Mouse (Mus musculus): ENCODE data around the gene Cd37. TPM values are rescaled to one million over a fixed set of nuclear protein-coding genes. Genes with fewer than 3 reads are reported as not detected.
"Not testable (repeated sequence)": the region's sequence is repeated elsewhere in the genome, so short reads cannot be mapped to it uniquely, and the experiment has no call there.

The Cd37 gene
- polyA plus RNA-seq, 1 experiment from 2014 or later = 1.2 TPM

- peaks cover 19% of the 10 kb centered on the region for H3K27me3 ChIP-seq
- not testable (repeated sequence) for ATAC-seq (ENCODE audit: low FRiP score); H3K9ac ChIP-seq; H3K4me3 ChIP-seq (replicated peaks); H3K27ac ChIP-seq; H3K4me1 ChIP-seq; H3K36me3 ChIP-seq (replicated peaks); H3K4me2 ChIP-seq; H3K9me3 ChIP-seq
- 82% methylated on average over 7 of the region's 7 CpGs for WGBS
Measured at GRCm38 (mm10) chr7:45255822-45256221, 16.9 kb upstream of the Cd37 start.

GRCm38 (mm10) chr7:45253806-45254205 is 14.9 kb upstream of the Cd37 start:
- Histone ChIP-seq H3K9me3 (no peaks in the 10 kb centered on the region), H3K9ac (no peak overlapping the region), H3K27me3 (peaks cover 10% of the 10 kb centered on the region; the same call in 1 of the 2 replicates), H3K4me2 (no peak overlapping the region), H3K27ac (no peak overlapping the region), H3K36me3 (replicated peaks) (no peaks in the 10 kb centered on the region), H3K4me1 (no peaks in the 10 kb centered on the region), H3K4me3 (replicated peaks) (no peak overlapping the region)
- ATAC-seq (ENCODE audit: low FRiP score) = no peak
- WGBS = 88% methylated on average over 8 of the region's 8 CpGs

- 33% methylated on average over 3 of the region's 3 CpGs for WGBS
- H3K4me2 ChIP-seq = no peak overlapping the region
- no peaks in the 10 kb centered on the region for H3K4me1 ChIP-seq
Measured at GRCm38 (mm10) chr7:45247666-45248065, 8.8 kb upstream of the Cd37 start.

GRCm38 (mm10) chr7:45241389-45241749 is 2.5 kb upstream of the Cd37 start:
- ATAC-seq (ENCODE audit: low FRiP score) = no peak
- no peak overlapping the region for H3K27ac ChIP-seq
- H3K4me1 ChIP-seq = peaks cover 10% of the 10 kb centered on the region
- no peak overlapping the region for H3K4me3 ChIP-seq (replicated peaks)
- peak overlapping the region; percentile 55 for H3K4me2 ChIP-seq
- H3K9me3 ChIP-seq = no peaks in the 10 kb centered on the region
- peaks cover 55% of the 10 kb centered on the region for H3K27me3 ChIP-seq
- no peak overlapping the region for H3K9ac ChIP-seq
- WGBS = 73% methylated on average over 6 of the region's 6 CpGs
- no peaks in the 10 kb centered on the region for H3K36me3 ChIP-seq (replicated peaks)

More at GRCm38 (mm10) chr7:45247666-45248065, 8.8 kb upstream of the Cd37 start:
- H3K9ac ChIP-seq = no peak overlapping the region
- no peak overlapping the region for H3K27ac ChIP-seq
- H3K9me3 ChIP-seq = no peaks in the 10 kb centered on the region
- H3K27me3 ChIP-seq = no peaks in the 10 kb centered on the region
- ATAC-seq (ENCODE audit: low FRiP score) = no peak
- H3K4me3 ChIP-seq (replicated peaks) = no peak overlapping the region
- no peaks in the 10 kb centered on the region for H3K36me3 ChIP-seq (replicated peaks)

- Histone ChIP-seq H3K9ac (peak within 1 kb of the TSS; percentile 38; the same call in 1 of the 2 replicates), H3K9me3 (no peaks in the 10 kb centered on the region), H3K4me1 (peaks cover 12% of the 10 kb centered on the region), H3K27me3 (peaks cover 59% of the 10 kb centered on the region), H3K4me3 (replicated peaks) (peak within 1 kb of the TSS; percentile 35), H3K4me2 (peak within 1 kb of the TSS; percentile 55), H3K27ac (no peak within 1 kb of the TSS), H3K36me3 (replicated peaks) (no peaks in the 10 kb centered on the region)
- 9% methylated on average over 47 of the region's 53 CpGs for WGBS
- 0 out of 2 replicates have a peak, but pooled peaks have one; percentile 23 for ATAC-seq (ENCODE audit: low FRiP score)
Measured at GRCm38 (mm10) chr7:45240633-45241388, 1.9 kb upstream of the Cd37 start, which contains the start of gene Slc6a16. Gene Slc6a16, plus strand, starts transcription at chr7:45241085.

- H3K27ac ChIP-seq = no peak overlapping the region
- H3K9ac ChIP-seq = no peak overlapping the region
- no peaks in the 10 kb centered on the region for H3K36me3 ChIP-seq (replicated peaks)
- WGBS = 71% methylated on average over 7 of the region's 7 CpGs
- no peaks in the 10 kb centered on the region for H3K9me3 ChIP-seq
- no peak for ATAC-seq (ENCODE audit: low FRiP score)
- H3K27me3 ChIP-seq = peaks cover 62% of the 10 kb centered on the region
- H3K4me1 ChIP-seq = peaks cover 19% of the 10 kb centered on the region
- H3K4me2 ChIP-seq = no peak overlapping the region
- H3K4me3 ChIP-seq (replicated peaks) = no peak overlapping the region; the same call in 1 of the 2 replicates
Measured at GRCm38 (mm10) chr7:45240109-45240508, 1.2 kb upstream of the Cd37 start.

- Histone ChIP-seq H3K36me3 (replicated peaks) (peaks cover 2% of the 10 kb centered on the region), H3K27ac (no peak overlapping the region), H3K4me1 (peaks cover 39% of the 10 kb centered on the region), H3K9ac (no peak overlapping the region), H3K4me2 (no peak overlapping the region), H3K4me3 (replicated peaks) (no peak overlapping the region), H3K9me3 (no peaks in the 10 kb centered on the region), H3K27me3 (peaks cover 66% of the 10 kb centered on the region)
- ATAC-seq (ENCODE audit: low FRiP score) = no peak
- 75% methylated on average over 17 of the region's 17 CpGs for WGBS
Measured at GRCm38 (mm10) chr7:45237747-45238699, 892 bp downstream of the Cd37 start.

GRCm38 (mm10) chr7:45235656-45236180 is 3.2 kb downstream of the Cd37 start:
- H3K27ac ChIP-seq = peak overlapping the region; percentile 56; the same call in 1 of the 2 replicates
- 28% methylated on average over 17 of the region's 17 CpGs for WGBS
- H3K4me2 ChIP-seq = peak overlapping the region; percentile 42
- H3K9me3 ChIP-seq = no peaks in the 10 kb centered on the region
- H3K36me3 ChIP-seq (replicated peaks) = peaks cover 25% of the 10 kb centered on the region
- H3K27me3 ChIP-seq = peaks cover 54% of the 10 kb centered on the region
- peaks cover 46% of the 10 kb centered on the region for H3K4me1 ChIP-seq
- peak overlapping the region; percentile 25 for H3K4me3 ChIP-seq (replicated peaks)
- H3K9ac ChIP-seq = 0 out of 2 replicates have a peak overlapping the region, but pooled peaks have one; percentile 21
- ATAC-seq (ENCODE audit: low FRiP score) = no peak; the same call in 1 of the 2 replicates

GRCm38 (mm10) chr7:45234922-45235571 is 3.9 kb downstream of the Cd37 start:
- H3K27ac ChIP-seq = peak overlapping the region; percentile 56
- peaks cover 44% of the 10 kb centered on the region for H3K4me1 ChIP-seq
- H3K9me3 ChIP-seq = no peaks in the 10 kb centered on the region
- H3K9ac ChIP-seq = 0 out of 2 replicates have a peak overlapping the region, but pooled peaks have one; percentile 21
- peak overlapping the region; percentile 25 for H3K4me3 ChIP-seq (replicated peaks)
- H3K36me3 ChIP-seq (replicated peaks) = peaks cover 25% of the 10 kb centered on the region
- peaks cover 47% of the 10 kb centered on the region for H3K27me3 ChIP-seq
- 4% methylated on average over 21 of the region's 21 CpGs for WGBS
- peak overlapping the region; percentile 42 for H3K4me2 ChIP-seq
- peak; percentile 76 for ATAC-seq (ENCODE audit: low FRiP score)

- H3K27ac ChIP-seq = peak overlapping the region; percentile 51
- H3K4me2 ChIP-seq = peak overlapping the region; percentile 42
- H3K4me1 ChIP-seq = peaks cover 44% of the 10 kb centered on the region
- ATAC-seq (ENCODE audit: low FRiP score) = 0 out of 2 replicates have a peak, but pooled peaks have one; percentile 12
- H3K27me3 ChIP-seq = peaks cover 40% of the 10 kb centered on the region
- H3K4me3 ChIP-seq (replicated peaks) = peak overlapping the region; percentile 25; the same call in 1 of the 2 replicates
- H3K9ac ChIP-seq = 0 out of 2 replicates have a peak overlapping the region, but pooled peaks have one; percentile 21
- H3K9me3 ChIP-seq = no peaks in the 10 kb centered on the region
- 6% methylated on average over 29 of the region's 29 CpGs for WGBS
- H3K36me3 ChIP-seq (replicated peaks) = peaks cover 31% of the 10 kb centered on the region
Measured at GRCm38 (mm10) chr7:45234333-45234841, 4.5 kb downstream of the Cd37 start.
